Mouse (Mus musculus) v-Abl transformed pro-B cells (cell line): ENCODE results near the gene Tcl1b2.
"Not testable (repeated sequence)": the region's sequence is repeated elsewhere in the genome, so short reads cannot be mapped to it uniquely, and the experiment has no call there.

Source experiments
- in situ Hi-C, 2 experiments: fragments of 400-800 bp; cut with MboI; formaldehyde crosslinking; loops; one replicate each; pipeline ENCODE4 v1.15.1; 2025; ENCODE audit not compliant: unreplicated experiment in 2 of 2

Tcl1b2 gene

DNA sequence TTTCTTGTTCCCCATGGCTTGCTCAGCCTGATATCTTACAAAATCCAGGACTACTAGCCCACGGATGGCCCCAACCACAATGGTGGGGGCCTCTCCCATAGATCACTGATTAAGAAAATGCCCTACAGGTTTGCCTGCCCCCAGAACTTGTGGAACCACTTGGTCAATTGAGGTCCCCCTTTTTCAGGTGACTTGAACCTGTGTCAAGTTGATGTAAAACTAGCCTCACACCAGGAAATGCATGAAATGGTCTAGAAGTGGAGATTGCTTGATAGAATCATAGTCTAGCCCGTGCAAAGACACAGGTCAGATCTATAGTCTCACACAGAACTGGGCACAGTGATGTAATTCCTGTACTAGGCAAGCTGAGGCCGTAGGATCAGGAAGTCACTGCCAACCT lies at the start of gene Tcl1b2:
Gene Tcl1b2 (plus strand): TSS at position 301 of the 400 bp plus-strand sequence.
- in situ Hi-C loops: loop anchor here in 1 of 2 experiments (25.0 kb wide), 1 partner anchor 683 kb away; the partner anchor contains the start of gene Gsc

DNA sequence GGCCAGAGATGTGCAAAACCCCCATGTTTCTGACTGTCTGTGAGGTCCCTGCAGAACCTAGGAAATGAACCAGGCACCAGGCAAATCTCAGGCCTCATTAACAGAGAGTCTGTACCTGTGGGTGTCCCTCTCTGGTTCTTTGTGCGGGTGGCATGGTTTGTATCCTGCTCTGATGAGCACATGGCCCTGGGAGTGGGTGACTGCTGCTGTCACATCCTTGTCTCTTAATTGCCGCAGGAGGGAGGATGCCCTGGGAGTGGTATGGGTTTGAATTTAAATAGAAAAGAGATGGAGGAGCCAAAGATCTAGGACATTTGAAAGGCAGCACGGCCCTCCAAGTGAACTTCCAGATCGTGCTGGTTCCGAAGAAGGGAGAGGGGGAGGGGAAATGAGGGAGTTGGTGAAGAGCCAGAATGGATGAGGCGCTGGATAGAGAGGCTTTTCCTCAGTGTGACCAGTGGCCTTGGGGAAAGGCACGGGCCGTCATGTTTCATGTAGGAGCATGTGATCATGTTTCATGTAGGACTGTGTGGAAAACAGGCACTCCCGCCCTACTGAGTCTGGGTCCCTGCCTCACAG lies 46.3 kb upstream of the Tcl1b2 start:
- in situ Hi-C loops: loop anchor here (5.0 to 10.0 kb wide), 2 partner anchors 45 to 147 kb away; no protein-coding TSS in a partner anchor

DNA sequence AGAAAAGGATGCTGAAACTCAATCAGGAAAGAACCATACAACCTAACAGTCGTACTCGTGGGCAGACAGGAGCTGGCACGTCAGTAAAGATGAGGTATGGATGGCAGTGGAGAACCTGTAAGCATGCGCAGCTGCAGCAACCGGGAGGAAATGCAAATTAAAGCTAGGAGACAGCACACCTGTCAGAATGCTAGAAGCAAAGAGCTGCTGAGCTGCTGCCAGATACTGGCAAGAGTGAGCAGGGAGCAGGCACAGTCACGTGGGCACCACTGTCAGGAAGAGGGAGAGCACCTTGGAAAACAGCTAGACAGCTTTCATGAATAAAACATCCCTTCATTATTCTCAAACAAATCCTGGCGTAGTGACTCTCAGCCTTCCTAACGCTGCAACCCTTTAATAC lies 42.9 kb upstream of the Tcl1b2 start:
- in situ Hi-C loops: loop anchor here (5.0 to 10.0 kb wide), 2 partner anchors 48 to 151 kb away; no protein-coding TSS in a partner anchor

DNA sequence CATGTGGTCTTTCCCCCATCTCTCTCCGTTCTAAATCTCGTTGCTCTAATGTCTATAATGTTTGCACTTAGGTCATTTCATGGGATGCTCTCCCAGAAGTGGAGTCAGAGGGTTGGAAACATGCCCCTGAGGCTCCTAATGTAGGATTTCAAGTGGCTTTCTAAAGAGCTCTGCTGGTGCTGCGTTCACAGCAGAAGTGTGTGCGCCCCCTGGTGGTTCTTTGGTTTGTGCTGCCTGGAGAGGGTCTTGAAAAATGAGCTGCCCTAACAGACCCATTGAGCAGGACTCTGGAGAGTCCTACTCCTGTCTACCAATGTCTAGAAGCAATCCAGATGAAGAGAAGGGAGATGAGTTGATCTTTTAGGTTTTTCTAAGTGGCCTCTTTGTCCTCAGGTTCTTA lies 41.8 kb upstream of the Tcl1b2 start:
- in situ Hi-C loops: loop anchor here (5.0 to 10.0 kb wide), 2 partner anchors 49 to 152 kb away; no protein-coding TSS in a partner anchor

DNA sequence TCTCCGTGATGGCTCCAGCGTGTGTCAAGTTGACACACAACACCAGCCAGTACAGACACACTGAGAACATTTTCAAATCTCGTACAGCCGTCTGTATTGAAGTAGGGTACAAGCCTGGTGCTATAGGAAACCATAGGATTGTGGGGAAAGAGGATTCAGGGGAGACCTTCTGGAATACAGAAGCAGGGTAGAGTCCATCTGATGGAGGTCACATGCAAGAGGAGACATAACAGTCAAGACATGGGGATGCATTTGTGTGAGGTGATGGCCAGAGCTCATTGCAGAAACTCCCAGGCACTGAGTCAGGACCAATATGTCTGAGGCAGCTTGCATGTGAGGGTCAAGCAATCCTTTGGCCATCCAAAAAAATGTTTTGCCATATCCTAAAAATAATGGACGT lies 40.5 kb upstream of the Tcl1b2 start:
- in situ Hi-C loops: loop anchor here in 1 of 2 experiments (10.0 kb wide), 1 partner anchor 51 kb away; no protein-coding TSS in a partner anchor

DNA sequence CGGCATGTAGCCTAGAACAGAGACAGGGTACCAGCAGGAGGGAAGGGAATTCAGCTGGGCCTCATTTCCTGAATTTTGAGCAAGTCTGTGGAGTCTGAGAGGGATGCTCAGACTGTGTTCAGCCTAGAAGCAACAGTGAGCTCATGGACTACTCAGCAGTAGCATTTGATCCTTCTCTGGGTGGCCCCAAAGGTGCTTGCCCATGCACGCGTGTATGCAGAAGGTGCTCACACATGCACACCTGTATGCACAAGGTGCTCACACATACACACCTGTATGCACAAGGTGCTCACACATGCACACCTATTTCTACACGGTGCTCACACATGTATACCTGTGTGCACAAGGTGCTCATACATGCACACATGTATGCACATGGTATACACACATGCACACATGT lies 37.0 kb upstream of the Tcl1b2 start:
- in situ Hi-C loops: loop anchor here in 1 of 2 experiments (10.0 kb wide), 1 partner anchor 54 kb away; no protein-coding TSS in a partner anchor

DNA sequence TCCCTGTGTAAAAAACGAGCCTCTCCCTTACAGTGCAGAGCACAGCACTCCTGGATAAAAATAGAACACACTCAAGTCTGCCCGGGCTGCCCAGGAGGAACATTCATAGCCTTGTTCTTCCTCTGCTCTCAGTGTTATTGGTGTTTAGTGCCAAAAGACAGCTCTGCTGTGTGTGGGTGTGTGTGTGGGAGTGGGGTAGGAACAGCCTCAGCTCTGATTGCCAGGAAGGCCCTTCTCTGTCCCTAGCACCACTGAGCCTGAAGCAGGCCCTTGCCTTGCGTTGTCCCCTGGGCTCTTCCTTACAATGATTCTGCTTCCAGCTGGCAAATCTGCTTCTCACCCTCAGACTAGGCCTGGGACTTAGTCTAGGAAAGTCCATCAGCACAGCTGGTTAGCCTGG lies 36.4 kb upstream of the Tcl1b2 start:
- in situ Hi-C loops: loop anchor here in 1 of 2 experiments (10.0 kb wide), 1 partner anchor 55 kb away; no protein-coding TSS in a partner anchor

DNA sequence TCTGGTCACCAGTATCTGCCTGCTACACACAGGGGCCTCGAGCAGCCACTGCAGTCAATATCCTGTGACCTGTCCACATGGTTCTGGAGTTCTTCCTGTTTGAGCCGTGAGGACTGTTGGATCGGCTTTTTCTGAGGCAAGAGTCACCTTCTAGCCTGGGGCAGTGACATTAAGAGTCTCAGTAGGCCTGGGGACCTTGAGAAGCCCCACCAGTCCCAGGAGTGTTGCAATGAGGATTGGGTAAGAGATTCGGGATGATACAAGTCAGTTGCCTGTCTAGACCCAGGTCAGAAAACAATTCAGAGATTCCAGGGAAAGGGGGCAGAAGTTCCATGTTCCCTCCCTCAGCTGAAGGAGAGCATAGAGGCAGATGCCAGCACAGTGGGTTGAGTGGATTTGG lies 36.0 kb upstream of the Tcl1b2 start:
- in situ Hi-C loops: loop anchor here in 1 of 2 experiments (10.0 kb wide), 1 partner anchor 55 kb away; no protein-coding TSS in a partner anchor

DNA sequence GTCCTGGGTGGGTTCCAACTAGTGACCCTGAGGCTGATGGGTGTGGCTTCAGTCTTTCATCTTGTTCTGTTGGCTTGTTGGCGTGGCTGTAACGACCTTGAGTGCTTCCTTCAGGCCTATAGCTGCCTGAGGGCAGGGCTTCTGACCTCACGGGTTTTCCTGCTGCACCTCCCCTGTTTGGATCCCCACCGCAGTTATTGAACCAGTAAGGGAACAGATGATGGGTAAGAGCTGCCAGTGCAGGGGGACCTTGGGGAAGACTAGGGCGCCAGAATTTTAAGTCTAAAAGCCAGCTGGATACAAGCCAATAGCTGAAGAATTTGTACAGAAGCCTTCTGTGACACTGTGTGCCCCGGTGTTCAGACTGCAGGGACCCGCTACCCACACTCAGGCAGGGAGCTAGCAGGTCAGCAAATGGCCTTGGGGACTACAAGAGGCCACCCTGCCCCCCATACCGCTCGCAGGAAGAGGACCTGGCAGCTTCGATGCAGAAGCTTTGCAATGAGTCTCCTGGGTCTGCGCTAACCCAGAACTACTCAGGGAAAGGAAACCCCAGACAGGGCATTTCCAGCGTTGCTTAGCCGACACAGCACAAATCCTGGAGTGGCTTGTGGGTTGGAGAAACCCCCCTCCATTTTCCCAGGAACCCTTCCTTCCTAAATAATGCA lies 33.4 kb upstream of the Tcl1b2 start:
- in situ Hi-C loops: no loop called here

DNA sequence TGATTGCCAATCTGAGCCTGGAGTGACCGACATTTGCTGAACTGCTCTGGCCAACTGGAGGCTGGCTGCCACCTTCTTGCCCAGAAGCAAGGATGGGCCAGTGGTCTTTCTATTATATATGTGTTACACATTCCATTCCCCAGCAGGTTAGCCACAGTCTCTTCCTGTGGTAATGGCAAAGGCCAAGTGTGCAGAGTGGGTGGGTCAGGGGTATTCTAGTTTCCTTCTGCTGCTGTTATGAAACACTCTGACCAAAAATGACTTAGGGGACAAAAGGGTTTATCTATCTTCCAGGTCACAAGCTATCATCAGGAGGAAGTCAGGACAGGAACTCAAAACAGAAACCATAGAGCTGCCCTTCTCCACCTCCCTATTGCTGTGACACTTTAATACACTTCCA lies 29.2 kb upstream of the Tcl1b2 start:
- in situ Hi-C loops: no loop called here

DNA sequence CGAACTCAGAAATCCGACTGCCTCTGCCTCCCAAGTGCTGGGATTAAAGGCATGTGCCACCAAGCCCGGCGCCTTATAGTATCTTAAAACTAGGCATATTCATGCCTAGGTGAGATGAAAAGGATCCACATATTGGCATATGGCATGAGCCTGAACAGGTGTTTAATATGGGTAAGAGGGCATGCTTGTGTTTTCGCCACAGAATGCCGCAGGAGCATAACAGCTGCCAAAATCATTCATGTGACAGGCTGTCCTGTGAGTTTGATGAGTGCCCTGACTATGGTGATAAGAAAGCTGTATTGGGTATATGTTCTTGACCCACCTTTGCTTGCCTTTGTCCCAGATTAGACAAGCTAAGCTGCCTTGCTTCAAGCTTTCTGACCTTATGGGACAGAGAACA lies 20.5 kb upstream of the Tcl1b2 start:
- in situ Hi-C loops: loop anchor here in 1 of 2 experiments (25.0 kb wide), 1 partner anchor 663 kb away; the partner anchor contains the start of gene Gsc

DNA sequence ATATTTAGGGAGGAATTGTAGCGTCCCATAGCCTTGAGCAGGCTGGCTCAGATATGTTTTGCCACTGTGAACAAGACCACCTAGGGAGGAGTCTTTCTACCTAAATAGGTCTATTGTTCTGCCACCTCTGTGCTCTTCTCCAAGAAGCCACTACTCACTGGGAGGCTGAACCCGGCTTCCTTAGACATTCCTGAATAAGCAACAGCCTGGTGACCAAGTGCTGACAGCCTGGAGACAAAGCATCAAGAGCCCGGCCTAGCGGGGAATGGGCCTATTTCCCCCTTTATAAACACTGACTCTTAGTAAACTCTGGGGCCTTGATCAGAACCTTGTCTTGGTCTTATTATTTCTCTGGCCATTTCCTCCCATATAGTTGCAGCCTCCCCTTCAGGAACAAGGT lies 19.3 kb upstream of the Tcl1b2 start:
- in situ Hi-C loops: loop anchor here in 1 of 2 experiments (25.0 kb wide), 1 partner anchor 664 kb away; the partner anchor contains the start of gene Gsc

DNA sequence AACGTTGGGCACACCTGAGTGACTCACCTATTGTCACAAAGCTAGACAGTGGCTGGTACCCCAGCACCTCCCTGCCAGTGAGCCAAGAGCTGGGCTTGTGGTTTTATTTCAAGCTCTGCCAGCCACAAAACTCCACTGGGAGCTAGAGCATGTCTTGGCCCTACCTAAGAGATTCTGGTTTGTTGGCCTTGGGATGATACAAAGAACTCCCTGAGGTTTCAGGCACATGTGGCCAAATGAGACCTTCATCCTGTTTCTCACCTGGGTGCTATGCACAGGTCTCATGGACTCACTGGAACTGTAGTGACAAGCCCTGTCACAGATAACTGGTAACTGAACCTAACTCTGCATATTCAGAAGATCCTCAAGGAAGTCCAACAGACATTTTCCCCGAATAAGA lies 18.2 kb upstream of the Tcl1b2 start:
- in situ Hi-C loops: loop anchor here in 1 of 2 experiments (25.0 kb wide), 1 partner anchor 665 kb away; the partner anchor contains the start of gene Gsc

DNA sequence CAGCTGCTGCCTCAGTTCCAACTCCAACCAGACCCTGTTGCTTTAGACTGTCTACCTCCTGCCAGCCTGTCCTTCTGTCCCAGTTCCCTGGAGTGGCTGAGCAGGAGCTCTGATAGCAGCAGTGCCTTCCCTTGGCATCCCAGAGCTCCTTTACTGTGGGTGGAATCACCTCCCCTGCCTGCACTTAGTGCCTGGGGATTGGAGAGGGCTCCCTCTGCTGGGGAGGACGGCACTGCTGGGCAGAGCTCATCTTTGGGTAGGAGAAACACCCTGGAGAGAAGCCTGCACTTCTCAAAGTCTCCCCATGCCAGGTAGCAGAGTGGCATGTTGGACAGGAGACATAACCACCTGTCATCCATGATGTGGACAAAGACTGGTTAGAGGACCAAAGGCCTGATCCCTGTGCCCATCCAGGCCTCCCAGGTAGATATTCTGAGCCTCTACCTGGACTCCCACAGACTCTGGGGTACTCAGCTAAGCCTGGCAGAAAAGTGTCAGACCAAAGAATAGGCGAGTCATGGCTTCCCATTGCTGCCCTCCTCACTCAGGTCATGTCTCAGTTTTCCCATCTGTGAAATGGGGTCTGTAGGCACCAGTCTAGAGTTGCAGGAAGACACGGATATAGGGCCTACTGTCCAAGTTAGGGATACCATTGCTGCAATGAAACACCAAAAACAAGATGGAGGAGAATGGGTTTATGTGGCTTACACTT lies 16.2 kb upstream of the Tcl1b2 start:
- in situ Hi-C loops: loop anchor here in 1 of 2 experiments (25.0 kb wide), 1 partner anchor 667 kb away; the partner anchor contains the start of gene Gsc

DNA sequence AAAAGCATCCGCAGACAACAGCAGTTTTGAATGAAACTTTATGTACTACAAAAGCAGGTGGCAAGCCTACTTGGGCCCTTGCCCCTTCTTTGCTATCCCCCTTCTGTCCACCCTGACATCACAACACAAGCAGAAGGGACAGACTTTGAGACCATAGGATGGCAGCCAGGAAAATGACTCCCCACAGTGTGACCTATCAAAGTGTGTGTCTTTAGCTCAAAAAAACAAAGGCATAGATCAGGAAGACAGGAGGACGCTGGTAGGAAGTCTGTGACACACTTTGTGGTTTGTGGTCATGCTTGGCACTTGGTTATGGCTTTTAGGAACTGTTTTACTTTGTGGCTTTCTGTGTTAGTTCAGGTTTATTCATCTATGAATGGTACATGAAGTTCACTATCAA lies 11.6 kb upstream of the Tcl1b2 start:
- in situ Hi-C loops: loop anchor here in 1 of 2 experiments (25.0 kb wide), 1 partner anchor 672 kb away; the partner anchor contains the start of gene Gsc

DNA sequence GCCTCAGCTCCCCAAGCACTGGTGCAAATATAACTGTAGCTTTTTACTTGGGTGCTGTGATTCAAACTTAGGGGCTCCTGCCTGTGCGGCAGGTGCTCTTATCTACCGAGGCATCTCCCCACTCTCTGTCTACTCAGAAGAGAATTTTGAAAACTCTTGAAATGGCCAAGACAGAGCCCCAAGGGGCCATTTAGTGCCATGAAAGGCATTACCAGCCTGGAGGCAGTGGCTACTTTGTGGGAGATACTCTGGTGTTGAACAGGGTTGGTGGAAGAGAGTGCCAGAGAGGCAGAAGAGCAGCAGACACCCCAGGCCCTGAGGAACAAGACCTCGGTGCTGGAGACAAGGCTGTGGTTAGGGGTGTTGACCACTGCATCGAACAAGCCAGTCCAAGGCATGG lies 11.0 kb upstream of the Tcl1b2 start:
- in situ Hi-C loops: loop anchor here in 1 of 2 experiments (25.0 kb wide), 1 partner anchor 673 kb away; the partner anchor contains the start of gene Gsc

DNA sequence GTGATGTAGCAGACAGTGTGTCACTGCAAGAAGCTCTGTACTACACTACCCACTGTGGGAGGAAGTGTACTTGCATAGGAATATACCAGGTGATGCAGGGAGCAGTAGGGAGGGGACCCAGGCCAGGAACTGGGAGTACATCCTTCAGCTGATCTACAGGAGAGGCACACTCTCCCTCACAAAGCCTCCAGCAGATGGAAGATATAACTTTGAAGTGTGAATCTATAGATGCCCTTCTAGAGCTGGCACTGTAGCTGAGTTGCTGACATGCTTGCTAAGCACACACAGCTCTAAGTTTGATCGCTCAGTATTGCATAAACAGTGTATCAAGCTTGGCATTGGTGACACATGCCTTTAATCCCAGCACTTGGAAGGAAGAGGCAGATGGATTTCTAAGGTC lies 8.1 kb upstream of the Tcl1b2 start:
- in situ Hi-C loops: loop anchor here in 1 of 2 experiments (25.0 kb wide), 1 partner anchor 675 kb away; the partner anchor contains the start of gene Gsc

DNA sequence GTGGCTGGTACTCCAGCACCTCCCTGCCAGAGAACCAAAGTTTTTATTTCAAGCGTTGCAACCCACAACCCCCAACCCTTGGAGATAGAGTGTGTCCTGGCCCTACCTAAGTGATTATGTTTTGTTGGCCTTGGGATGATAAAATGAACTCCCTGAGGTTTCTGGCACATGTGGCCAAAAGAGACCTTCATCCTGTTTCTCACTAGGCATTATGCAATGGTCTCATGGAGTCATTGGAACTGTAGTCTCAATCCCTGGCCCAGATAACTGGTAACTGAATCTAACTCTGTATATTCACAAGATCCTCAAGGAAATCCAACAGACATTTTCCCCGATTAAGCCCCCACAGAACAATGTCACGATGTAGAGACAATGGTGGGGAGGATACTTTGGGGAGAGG lies 2.7 kb upstream of the Tcl1b2 start:
- in situ Hi-C loops: loop anchor here in 1 of 2 experiments (25.0 kb wide), 1 partner anchor 681 kb away; the partner anchor contains the start of gene Gsc

DNA sequence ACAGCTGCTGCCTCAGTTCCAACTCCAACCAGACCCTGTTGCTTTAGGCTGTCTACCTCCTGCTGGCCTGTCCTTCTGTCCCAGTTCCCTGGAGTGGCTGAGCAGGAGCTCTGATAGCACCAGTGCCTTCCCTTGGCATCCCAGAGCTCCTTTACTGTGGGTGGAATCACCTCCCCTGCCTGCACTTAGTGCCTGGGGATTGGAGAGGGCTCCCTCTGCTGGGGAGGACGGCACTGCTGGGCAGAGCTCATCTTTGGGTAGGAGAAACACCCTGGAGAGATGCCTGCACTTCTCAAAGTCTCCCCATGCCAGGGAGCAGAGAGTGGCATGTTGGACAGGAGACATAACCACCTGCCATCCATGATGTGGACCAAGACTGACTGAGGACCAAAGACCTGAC lies 886 bp upstream of the Tcl1b2 start:
- in situ Hi-C loops: loop anchor here in 1 of 2 experiments (25.0 kb wide), 1 partner anchor 683 kb away; the partner anchor contains the start of gene Gsc

DNA sequence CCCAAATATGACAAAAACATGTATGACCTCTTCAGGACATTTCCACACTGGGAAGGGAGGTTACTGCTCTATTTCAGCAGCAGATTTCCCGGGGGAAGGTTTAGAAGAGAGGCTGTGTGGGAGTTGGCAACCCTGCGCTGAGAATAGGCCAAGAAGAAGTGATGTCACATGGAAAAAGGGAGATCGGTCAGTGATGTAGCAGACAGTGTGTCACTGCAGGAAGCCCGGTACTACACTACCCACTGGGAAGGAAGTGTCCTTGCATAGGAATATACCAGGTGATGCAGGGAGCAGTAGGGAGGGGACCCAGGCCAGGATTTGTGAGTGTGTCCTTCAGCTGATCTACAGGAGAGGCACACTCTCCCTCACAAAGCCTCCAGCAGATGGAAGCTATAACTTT lies 9.5 kb downstream of the Tcl1b2 start:
- in situ Hi-C loops: not testable (repeated sequence)
